Mouse (Mus musculus) E14TG2a.4 (cell line): ENCODE data around the gene Akain1.

Source experiments
- CTCF ChIP-seq: conservative IDR thresholded peaks from 2 replicates; pipeline ENCODE4 v1.5.1; 2014; ENCODE audit warnings: low read length
- NANOG ChIP-seq: IDR thresholded peaks from 2 replicates; pipeline ENCODE4 v1.6.1; 2014; ENCODE audit warnings: borderline replicate concordance, low read length, mixed read lengths
- POU5F1 ChIP-seq: IDR thresholded peaks from 2 replicates; pipeline ENCODE4 v1.6.1; 2014; ENCODE audit warnings: low read length, borderline replicate concordance

DNA sequence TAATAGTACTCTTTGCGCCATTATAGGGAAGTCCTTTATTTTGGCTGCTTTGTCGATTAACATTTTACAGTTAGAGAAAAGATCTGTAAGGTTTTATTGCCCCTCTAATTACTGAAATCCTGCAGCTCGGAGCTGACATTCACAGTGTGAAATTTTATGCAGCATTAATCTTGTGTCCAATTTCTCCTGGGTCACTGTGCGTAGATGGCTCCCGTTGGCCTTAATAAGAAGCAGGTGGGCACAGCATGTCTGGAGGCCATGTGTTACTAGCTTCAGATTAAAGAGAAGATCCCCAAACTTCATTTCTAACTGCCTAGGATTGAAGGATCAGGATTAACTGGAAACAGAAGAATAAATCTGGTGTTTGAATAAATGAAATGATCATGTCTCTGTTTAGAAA is 92.3 kb downstream of the Akain1 start:
- no peak for TF ChIP-seq CTCF
- no peak for TF ChIP-seq NANOG
- TF ChIP-seq POU5F1: no peak
